Mouse (Mus musculus) CD4-positive naive resting alpha-beta T cell, adult 76 days (primary cell): ENCODE data around the gene A830018L16Rik. TPM values are rescaled to one million over a fixed set of nuclear protein-coding genes. Genes with fewer than 3 reads are reported as not detected.

Source experiments
- total RNA-seq: library from RNA; stranded (reverse); gene quantifications from one replicate; pipeline ENCODE4 v1.2.4, GENCODE M21; 2023

Gene A830018L16Rik
- total RNA-seq, result not detected

DNA sequence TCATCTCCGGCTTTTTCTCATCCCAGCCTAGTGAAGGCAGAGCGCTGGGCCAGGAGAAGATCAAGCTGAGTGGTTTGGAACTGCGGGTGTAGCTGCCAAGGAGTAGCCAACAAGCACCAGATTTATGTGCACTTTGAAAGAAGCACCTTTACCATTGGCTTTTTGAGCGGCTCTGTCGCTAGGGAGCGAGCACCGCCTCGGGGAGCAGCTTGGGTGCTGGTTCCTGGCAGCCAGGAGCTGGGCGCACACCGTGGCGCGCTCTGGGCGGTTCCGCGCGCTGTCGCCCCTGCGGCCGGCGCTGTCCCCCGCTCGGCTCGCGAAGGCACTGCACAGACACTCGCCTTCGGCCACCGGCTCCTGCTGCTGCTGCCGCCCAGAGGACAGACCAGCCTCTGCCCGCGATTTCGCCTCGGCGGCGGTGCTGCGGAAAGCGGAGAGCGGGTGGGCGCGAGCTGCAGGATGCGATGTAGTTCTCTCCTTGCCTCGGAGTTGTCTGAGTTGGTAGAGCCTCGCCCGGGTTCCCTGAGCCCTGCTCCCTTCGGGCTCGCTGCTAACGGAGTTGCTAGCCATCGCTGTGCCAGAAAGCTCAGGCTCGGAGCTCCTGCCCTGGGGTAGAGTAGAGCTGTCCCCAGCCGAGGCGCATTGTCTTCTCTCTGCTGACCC, at the start of gene A830018L16Rik:
A830018L16Rik (plus strand) TSS at position 212 of the 663 bp plus-strand sequence.

